Mouse (Mus musculus) stomach, postnatal 0 days (tissue): ENCODE data around the gene Gm42878.

Source experiments
- CTCF ChIP-seq: IDR thresholded peaks from 2 replicates; pipeline ENCODE4 v1.5.1; 2016; ENCODE audit warnings: antibody characterized with exemption, low read depth, mild to moderate bottlenecking, moderate library complexity
- EP300 ChIP-seq: optimal IDR thresholded peaks from 2 replicates; pipeline ENCODE3; 2016; ENCODE audit warnings: antibody characterized with exemption

- TF ChIP-seq CTCF (no peak), EP300 (no peak)
Measured at GRCm38 (mm10) chr5:121592816-121593407, 47.6 kb upstream of the Gm42878 start.
